Comparison of ENCODE assay signal across 9 mouse cellular contexts in the genomic region with DNA sequence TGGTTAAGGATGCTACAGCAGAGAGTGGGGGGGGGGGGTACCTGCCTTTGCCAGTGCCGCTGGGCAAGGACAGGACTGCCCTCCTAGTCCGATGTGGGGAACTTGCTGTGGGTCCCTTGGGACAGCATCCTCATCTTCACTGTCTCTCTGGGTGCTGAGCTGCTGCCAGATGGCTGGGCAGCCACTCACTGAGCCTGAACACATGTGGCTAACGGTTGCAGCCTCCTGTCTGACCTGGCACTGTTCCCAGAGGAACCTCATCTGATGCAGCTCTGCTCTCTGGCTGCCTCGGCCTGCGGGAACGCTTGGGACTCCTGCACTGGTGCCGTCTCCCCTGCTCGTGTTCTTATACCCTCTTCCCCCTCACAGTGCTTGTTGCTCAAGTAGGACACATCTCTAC. TPM values are rescaled to one million over a fixed set of nuclear protein-coding genes. Genes with fewer than 3 reads are reported as not detected.
A peak's percentile ranks its signal among the peaks of the same experiment; 100 is the strongest.
DNase-seq lines count a peak whose midpoint lies in the region; ATAC-seq lines count a peak whose summit lies in the region.
"Had no signal": no experiment of that assay in that cellular context is flagged by ENCODE, and none has a peak within 500 bp of the region (broad histone marks: within the 10 kb centered on the region; RNA-seq: fewer than 3 reads in every experiment).

No protein-coding gene starts in this region.

- H3K4me3 ChIP-seq in kidney, embryonic 15.5 days (replicated peaks), result no peak overlapping the region
- no peak overlapping the region for H3K4me3 ChIP-seq in neural tube, embryonic 15.5 days (replicated peaks)
- H3K4me3 ChIP-seq: limb, embryonic 15.5 days had no signal

- H3K4me1 ChIP-seq in kidney, embryonic 15.5 days, result peaks cover 40% of the 10 kb centered on the region
- peaks cover 29% of the 10 kb centered on the region for H3K4me1 ChIP-seq in neural tube, embryonic 15.5 days

- H3K9ac ChIP-seq in kidney, embryonic 15.5 days, result no peak overlapping the region
- H3K9ac ChIP-seq in neural tube, embryonic 15.5 days (replicated peaks), result no peak overlapping the region
- H3K9ac ChIP-seq: limb, embryonic 15.5 days had no signal

- H3K4me2 ChIP-seq in kidney, embryonic 15.5 days, result no peak overlapping the region
- no peak overlapping the region for H3K4me2 ChIP-seq in neural tube, embryonic 15.5 days
- H3K4me2 ChIP-seq: limb, embryonic 15.5 days had no signal

- no peaks in the 10 kb centered on the region for H3K9me3 ChIP-seq in kidney, embryonic 15.5 days (replicated peaks)
- H3K9me3 ChIP-seq in neural tube, embryonic 15.5 days (replicated peaks), result no peaks in the 10 kb centered on the region
- H3K9me3 ChIP-seq: limb, embryonic 15.5 days had no signal

- WGBS in kidney, embryonic 15.5 days, result 50% methylated on average over 8 of the region's 8 CpGs
- 36% methylated on average over 8 of the region's 8 CpGs for WGBS in neural tube, embryonic 15.5 days

- peak; percentile 58 to 63 for DNase-seq in cerebellum, adult 18-20 months
- DNase-seq in spleen, adult 12 weeks (ENCODE audit: low spot score), result peak; percentile 29
- DNase-seq in spleen, adult 18-20 months, result no peak
- no peak for DNase-seq in thymus, postnatal 36 days

- ATAC-seq in cerebellum, adult (ENCODE audit: insufficient number of reproducible peaks, low FRiP score, low TSS enrichment), result no peak
- peak; percentile 60 for ATAC-seq in granulocyte monocyte progenitor cell, adult 5-6 weeks (replicated peaks; ENCODE audit: poor library complexity, severe bottlenecking)
- ATAC-seq in kidney, embryonic 15.5 days (replicated peaks; ENCODE audit: low FRiP score), result no peak
- ATAC-seq in neural tube, embryonic 15.5 days (ENCODE audit: low FRiP score), result peak; percentile 15; the same call in 1 of the 2 replicates

- no peaks in the 10 kb centered on the region for H3K36me3 ChIP-seq in kidney, embryonic 15.5 days
- no peaks in the 10 kb centered on the region for H3K36me3 ChIP-seq in neural tube, embryonic 15.5 days
- H3K36me3 ChIP-seq: limb, embryonic 15.5 days had no signal

- H3K27me3 ChIP-seq in kidney, embryonic 15.5 days, result no peaks in the 10 kb centered on the region
- H3K27me3 ChIP-seq in neural tube, embryonic 15.5 days (replicated peaks), result no peaks in the 10 kb centered on the region
- H3K27me3 ChIP-seq: limb, embryonic 15.5 days had no signal

- H3K27ac ChIP-seq in kidney, embryonic 15.5 days, result 0 out of 2 replicates have a peak overlapping the region, but pooled peaks have one; percentile 23
- H3K27ac ChIP-seq in neural tube, embryonic 15.5 days (replicated peaks), result no peak overlapping the region
- H3K27ac ChIP-seq: limb, embryonic 15.5 days had no signal

RNA-seq across cellular contexts. Expression of a gene that starts 8.6 kb away (rescaled TPM):
- total RNA-seq in granulocyte monocyte progenitor cell, adult 5-6 weeks (2014; fragmentation: Nextera tagmentation), result 7.9 and 10.2 TPM in 2 replicates
- total RNA-seq in granulocyte monocyte progenitor cell, adult 5-6 weeks (2017), result 5.5 and 11.6 TPM in 2 replicates
- 19.1 and 22.2 TPM in 2 replicates for polyA plus RNA-seq in kidney, embryonic 15.5 days (2015; fragmentation: Nextera tagmentation; extraction: Ambion mirVana)
- polyA plus RNA-seq in neural tube, embryonic 15.5 days (2015; fragmentation: Nextera tagmentation; extraction: Ambion mirVana), result 18.4 and 20.9 TPM in 2 replicates

Comparison
In these comparisons a context has a peak if more than half of its experiments do, and no peak if none do; other contexts are left out.
1. DNase-seq: peak in cerebellum, adult 18-20 months (2 of 2) and spleen, adult 12 weeks (single experiment); none in spleen, adult 18-20 months (0 of 2) and thymus, postnatal 36 days (0 of 2).
2. ATAC-seq: peak in granulocyte monocyte progenitor cell, adult 5-6 weeks (single experiment) and neural tube, embryonic 15.5 days (single experiment); none in cerebellum, adult (single experiment) and kidney, embryonic 15.5 days (single experiment).